Mouse (Mus musculus) CH12.LX (cell line): ENCODE measurements around the gene Ctnna3.

Experiments
- CTCF ChIP-seq, 2 experiments: IDR thresholded peaks in 1 of 2; conservative IDR thresholded peaks in 1 of 2; 2 replicates each; pipeline ENCODE4 v1.5.1; 2011 to 2012; ENCODE audit warnings: low read depth in 2 of 2, low read length in 2 of 2, improper control_type of control experiment in 1 of 2, inconsistent platforms in 1 of 2, mild to moderate bottlenecking in 1 of 2, moderate library complexity in 1 of 2
- E2F4 ChIP-seq: IDR thresholded peaks from 2 replicates; pipeline ENCODE4 v1.6.1; 2011; ENCODE audit warnings: low read depth, low read length, improper control_type of control experiment; ENCODE audit not compliant: insufficient replicate concordance
- JUND ChIP-seq: conservative IDR thresholded peaks from 2 replicates; pipeline ENCODE4 v1.6.1; 2011; ENCODE audit warnings: low read depth, low read length, improper control_type of control experiment
- MXI1 ChIP-seq: IDR thresholded peaks from 2 replicates; pipeline ENCODE4 v1.6.1; 2011; ENCODE audit warnings: mild to moderate bottlenecking, low read depth, low read length, improper control_type of control experiment
- MYC ChIP-seq: IDR thresholded peaks from 2 replicates; pipeline ENCODE4 v1.6.1; 2011; ENCODE audit warnings: low read depth, mild to moderate bottlenecking, improper control_type of control experiment, low read length

GRCm38 (mm10) chr10:65013525-65013924 lies 1583.6 kb downstream of the Ctnna3 start:
- TF ChIP-seq MYC (no peak), MXI1 (no peak), CTCF (conservative IDR thresholded peaks at IDR 0.05 in 1 of 2, IDR thresholded peaks at IDR 0.05 in 1 of 2; ENCODE audit: low read depth in 2 of 2, low read length in 2 of 2) (no peak), E2F4 (no peak), JUND (no peak)
